Mouse (Mus musculus): ENCODE results near the gene Prkag3. TPM values are rescaled to one million over a fixed set of nuclear protein-coding genes. Genes with fewer than 3 reads are reported as not detected.

The Prkag3 gene
- 1 to 10 TPM; 1.6 to 4.1 (median 2.2) TPM for total RNA-seq (2022)

DNA sequence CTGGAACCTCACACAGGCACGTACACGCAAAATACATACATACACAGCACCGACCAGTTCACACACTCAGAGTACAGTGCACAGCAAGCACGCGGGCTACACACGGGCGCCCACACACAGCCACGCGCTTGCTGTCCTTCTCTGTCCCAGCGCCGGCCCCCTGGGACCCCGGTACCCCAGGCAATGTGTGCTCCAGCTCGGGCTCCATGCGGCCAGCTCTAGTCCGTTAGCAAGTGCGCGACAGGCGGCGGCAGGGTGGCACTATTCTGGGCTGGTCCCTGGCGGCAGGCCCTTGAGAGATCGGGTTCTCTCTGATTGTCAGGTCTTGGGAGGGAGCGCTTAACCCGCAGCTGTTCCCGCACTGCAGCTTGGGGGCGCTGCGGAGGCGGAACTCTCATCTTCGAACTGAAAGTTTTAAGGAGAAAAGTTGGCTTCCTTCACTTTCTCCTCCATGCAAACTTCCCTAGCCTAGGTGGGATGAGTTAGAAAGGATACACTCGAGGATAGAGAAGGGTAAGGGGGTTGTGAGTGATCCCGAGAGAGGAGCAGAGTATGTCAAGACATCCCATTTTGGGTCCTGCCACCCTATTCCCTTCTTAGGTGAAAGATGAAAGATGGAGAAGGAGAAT is at the start of gene Prkag3:
Gene Prkag3, minus strand, starts transcription at position 579 of the 629 bp plus-strand sequence.
- peak; percentile 49 for DNase-seq (ENCODE audit: low spot score)

GRCm38 (mm10) chr1:74797459-74797858 is 48.4 kb upstream of the Prkag3 start:
- no peak for DNase-seq (ENCODE audit: low spot score)

DNA sequence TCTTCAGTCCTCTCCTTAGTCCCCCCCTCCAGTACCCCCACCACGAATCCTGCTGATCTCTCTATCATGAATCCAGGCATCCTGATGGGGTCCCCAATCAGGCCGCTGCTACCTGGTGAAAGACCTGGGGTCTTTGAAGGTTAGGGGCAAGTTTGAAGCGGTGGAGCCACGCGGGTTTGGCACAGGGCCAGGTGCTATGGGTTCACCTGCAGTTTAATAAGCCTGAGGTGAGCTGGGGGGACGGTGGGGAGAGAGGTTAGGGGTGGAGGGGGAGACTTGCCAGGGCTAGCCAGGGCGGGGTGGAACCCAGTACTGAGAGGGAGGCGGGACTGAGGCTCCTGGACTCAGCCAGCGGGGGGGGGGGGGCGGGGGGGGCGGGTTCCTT is 46.1 kb upstream of the Prkag3 start:
- DNase-seq (ENCODE audit: low spot score) = no peak

DNA sequence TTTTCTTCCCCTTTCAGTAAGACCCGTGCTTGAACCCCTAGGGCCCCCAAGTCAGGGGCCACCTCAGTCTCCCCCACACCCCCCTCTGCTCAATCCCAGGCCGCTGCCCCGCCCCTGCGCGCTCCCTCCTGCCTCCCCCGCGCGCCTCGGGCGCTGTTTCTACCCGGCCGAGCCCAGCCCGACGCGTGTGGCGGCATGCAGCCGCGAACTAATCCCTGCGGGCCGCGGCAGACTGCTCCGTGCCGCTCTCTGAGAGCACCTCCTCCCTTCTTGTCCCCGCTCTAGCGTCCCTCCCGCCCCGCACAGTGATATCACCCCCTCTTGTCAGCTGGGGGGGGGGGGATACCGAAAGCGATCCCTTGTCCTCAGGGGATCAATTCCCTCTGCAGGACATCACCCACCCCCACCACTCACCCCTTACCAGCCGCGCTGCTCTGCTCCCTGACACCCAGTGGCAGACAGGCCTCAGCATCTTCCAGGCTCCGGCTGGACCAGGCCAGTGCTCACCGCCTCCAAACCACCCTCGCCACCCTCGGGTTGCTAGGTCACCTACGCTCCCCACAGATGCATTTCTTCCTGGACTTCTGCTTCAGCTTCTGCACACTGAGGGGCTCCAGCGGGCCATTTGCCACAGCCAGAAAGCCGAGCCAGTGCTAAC is 45.6 kb upstream of the Prkag3 start:
- DNase-seq (ENCODE audit: low spot score) = no peak

- DNase-seq (ENCODE audit: low spot score) = no peak
Measured at GRCm38 (mm10) chr1:74792831-74793660, 44.0 kb upstream of the Prkag3 start.

DNA sequence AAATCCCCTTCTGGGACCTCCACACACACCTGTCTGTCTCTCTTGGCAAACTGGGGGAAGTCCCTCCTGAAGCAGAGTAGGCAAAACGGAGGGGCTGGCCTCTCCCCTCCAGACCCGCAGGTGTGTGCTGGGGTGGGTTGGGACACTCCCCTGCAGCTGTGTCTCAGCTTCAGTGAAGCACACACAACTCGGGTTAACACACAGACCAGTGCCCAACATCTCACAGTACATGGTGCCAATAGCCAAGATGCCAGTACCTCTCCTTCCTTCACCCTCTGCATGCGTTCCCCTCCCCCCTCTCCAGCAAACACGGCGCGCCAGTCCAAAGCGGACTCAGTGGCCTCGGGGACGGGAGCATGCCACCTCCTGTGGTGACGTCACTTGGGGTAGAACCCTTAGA is 42.2 kb upstream of the Prkag3 start, which contains the start of gene Wnt10a:
Gene Wnt10a, plus strand, starts transcription at position 268 of the 400 bp plus-strand sequence.
- DNase-seq (ENCODE audit: low spot score) = no peak

GRCm38 (mm10) chr1:74790095-74790494 is 41.1 kb upstream of the Prkag3 start:
- no peak for DNase-seq (ENCODE audit: low spot score)

DNA sequence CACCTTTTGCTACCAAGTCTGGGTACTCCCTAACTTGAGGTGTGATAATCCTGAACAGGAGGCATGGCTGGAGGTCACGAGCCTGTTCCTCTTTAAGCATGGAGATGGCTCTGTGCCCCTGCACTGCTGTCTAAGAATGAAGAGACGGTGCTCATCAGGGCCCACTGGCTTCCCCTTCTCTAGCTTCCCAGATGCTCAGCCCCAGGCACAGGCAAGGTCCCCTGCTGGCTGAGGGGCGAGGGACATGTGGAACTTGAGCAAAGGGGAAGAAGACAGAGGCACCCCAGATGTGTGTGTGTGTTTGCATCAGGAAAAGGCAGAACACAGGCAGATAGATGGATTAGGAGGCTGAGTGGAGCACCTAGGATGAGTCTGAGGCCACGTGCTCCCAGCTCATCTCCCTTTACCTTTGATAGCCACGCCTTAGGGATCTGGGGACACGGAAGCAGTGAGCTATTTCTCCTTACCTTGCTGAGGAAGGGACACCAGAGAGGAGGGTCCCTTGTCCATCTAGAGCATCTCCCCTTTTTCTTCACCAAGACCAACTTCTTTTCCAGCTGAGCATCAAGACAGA is 39.7 kb upstream of the Prkag3 start:
- no peak for DNase-seq (ENCODE audit: low spot score)

DNA sequence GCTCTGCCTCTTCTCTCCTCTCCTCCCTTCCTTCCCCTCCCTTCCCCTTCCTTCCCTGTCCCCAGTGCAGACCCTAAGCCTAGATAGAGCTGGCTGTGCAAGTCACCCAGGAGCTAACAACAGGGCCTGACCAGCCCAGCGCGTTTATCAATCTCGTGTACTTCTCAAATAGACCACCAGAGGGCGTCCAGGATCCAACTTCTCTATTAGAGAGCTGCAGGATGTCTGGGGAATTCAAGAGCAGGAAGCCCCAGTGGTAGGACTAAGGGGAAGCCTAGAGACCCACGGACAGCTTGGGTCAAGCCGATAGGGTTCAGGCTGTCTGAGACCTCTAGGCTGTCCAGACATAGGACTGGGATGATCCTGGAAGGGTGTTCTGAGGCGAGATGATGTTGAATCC is 38.8 kb upstream of the Prkag3 start:
- DNase-seq (ENCODE audit: low spot score) = peak; percentile 81

DNA sequence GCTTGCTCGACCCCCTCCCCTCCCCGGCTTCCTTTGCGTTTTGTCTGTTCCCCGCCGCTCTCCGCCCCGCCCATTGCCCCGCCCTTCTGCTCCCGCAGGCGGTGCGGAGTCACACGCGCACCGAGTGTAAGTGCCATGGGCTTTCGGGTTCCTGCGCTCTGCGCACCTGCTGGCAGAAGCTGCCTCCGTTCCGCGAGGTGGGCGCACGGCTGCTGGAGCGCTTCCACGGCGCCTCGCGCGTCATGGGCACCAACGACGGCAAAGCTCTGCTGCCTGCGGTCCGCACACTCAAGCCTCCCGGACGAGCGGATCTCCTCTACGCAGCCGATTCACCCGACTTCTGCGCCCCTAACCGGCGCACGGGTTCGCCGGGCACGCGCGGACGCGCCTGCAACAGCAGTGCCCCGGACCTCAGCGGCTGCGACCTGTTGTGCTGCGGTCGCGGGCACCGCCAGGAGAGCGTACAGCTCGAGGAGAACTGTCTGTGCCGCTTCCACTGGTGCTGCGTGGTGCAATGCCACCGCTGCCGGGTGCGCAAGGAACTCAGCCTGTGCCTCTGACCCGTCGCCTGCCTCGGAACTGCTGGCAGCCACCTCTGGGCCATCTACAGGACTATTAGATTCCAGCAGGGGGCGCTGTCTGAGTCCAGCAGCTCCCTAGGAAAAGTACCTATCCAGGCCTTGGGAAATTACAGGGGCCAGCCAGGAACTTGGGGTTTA is 35.2 kb upstream of the Prkag3 start:
- DNase-seq (ENCODE audit: low spot score) = peak; percentile 31

- no peak for DNase-seq (ENCODE audit: low spot score)
Measured at GRCm38 (mm10) chr1:74783554-74783953, 34.5 kb upstream of the Prkag3 start.

GRCm38 (mm10) chr1:74782045-74782444 is 33.0 kb upstream of the Prkag3 start:
- DNase-seq (ENCODE audit: low spot score) = no peak

GRCm38 (mm10) chr1:74778934-74779486 is 30.0 kb upstream of the Prkag3 start:
- DNase-seq (ENCODE audit: low spot score) = no peak

GRCm38 (mm10) chr1:74775816-74776215 is 26.8 kb upstream of the Prkag3 start:
- DNase-seq (ENCODE audit: low spot score) = no peak

- no peak for DNase-seq (ENCODE audit: low spot score)
Measured at GRCm38 (mm10) chr1:74774062-74774461, 25.0 kb upstream of the Prkag3 start.

- DNase-seq (ENCODE audit: low spot score) = peak; percentile 82
Measured at GRCm38 (mm10) chr1:74773136-74773535, 24.1 kb upstream of the Prkag3 start.

DNA sequence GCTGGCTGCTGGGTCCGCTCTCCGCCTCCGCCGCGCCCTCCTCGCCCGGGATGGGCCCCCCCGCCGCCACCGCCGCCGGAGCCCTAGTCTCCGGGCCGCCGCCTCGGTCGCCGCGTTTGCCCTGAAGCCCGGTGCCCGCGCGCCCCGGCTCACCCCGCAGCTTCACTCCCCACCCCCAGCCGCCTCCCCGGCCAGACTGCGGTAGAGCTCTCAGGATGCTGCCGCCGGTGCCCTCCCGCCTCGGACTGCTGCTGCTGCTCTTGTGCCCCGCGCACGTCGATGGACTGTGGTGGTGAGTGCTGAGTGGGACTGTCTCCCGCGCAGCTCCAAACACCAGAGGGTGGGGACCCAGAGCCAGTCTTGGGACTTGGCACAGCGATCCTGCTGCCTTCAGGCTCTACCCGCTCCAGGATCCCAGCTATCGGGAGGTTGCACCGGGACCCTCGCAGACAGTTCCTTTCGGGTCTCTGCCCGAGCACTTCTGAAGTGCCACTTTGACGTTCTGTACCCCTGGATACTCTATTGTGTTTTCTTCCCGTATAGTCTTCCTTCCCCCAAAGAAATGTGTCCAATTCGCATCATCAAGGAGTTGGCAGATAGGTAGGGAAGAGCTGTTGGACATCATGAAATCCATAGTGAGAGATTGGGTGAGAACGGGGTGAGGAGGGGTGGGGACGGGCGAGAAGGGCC is 23.1 kb upstream of the Prkag3 start:
- DNase-seq (ENCODE audit: low spot score) = no peak

DNA sequence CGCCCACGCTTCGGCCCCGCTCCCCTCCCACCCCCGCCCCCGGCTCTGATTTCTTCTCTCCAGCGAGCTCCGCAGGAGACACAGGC is 22.7 kb upstream of the Prkag3 start, which contains the start of gene Wnt6:
Gene Wnt6, plus strand, starts transcription at position 48 of the 86 bp plus-strand sequence.
- DNase-seq (ENCODE audit: low spot score) = no peak

DNA sequence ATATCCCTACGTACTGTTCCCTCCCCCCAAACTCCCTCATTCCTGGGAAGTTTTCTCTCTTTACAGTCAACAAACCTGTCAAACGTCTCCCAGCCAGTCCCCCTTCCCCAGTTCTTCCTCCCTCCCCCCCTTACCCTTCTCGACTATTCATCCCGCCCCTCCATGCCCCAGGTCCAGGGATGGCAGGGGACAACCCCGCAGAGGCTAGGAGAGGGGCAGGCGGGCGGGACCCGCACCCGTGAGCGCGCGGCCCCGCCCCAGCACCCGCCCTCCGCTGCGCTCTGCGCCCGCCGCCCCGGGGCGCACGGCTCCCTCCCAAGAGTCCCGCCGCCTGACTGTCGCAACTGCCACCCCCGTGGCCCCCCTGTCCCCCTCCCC is 22.4 kb upstream of the Prkag3 start:
- DNase-seq (ENCODE audit: low spot score) = no peak

DNA sequence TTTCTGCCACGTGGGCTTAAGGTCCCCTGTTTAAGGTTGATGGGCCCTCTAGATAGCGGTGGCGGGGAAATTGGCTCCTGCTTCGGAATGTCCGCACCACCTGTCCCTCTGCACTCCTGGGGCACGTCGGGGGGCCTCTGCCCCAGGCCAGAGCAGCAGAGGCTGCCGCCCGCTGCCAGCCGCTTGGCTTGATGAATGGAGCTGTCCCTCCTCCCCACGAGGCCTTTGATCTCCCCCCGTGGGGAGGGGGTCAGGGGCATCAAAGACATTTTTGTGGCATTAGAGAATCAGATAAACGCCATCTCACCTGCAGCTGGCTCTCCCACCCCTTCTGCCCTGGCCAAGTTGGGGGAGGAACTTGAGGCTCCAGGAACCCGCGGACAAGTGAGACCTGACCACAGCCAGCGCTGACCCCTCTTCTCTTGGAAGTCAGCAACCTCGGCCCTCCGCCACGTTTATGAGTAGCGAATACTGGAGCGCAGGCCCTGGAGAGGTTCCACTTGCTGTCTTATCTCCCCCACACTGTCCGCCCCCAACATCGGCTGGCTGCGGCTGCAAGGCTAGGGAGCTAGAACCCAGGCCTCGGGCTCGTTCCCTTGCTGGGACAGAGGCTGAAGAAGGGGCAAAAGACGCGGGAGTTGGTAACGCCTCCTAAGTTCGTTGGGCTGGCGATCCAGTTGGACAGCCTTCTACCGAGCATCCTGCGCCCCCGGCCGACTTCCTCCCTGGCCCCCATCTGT is 21.9 kb upstream of the Prkag3 start:
- DNase-seq (ENCODE audit: low spot score) = no peak

DNA sequence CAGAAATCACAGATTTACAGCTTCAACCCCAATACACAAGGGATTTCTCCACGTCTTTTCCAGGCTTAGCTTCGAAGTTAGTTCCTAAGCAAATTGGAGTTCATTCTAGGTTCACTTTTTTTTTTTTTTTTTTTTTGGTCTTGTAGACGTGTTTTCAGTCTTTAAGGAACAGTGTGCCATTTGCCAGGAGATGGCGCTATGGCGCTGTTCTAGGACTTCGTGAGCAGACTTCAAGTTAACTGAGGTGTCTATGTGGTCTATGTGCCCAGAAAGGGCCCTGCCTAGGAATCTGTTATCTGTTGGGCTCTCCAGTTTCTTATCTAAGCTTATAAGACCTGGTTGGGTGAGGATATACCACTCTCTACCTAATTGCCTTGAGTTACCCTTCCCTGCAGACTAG is 14.1 kb upstream of the Prkag3 start:
- DNase-seq (ENCODE audit: low spot score) = no peak

All from heart, adult 8-10 months (tissue).